Mouse (Mus musculus): ENCODE data around the gene Zfp433. TPM values are rescaled to one million over a fixed set of nuclear protein-coding genes. Genes with fewer than 3 reads are reported as not detected.

Gene Zfp433
- 7.8 TPM for total RNA-seq (2023)

GRCm38 (mm10) chr10:81704531-81705301, at the start of gene Zfp433:
Gene Zfp433, plus strand, starts transcription at chr10:81704825.

GRCm38 (mm10) chr10:81770506-81771403, 66.1 kb downstream of the Zfp433 start, which contains the start of gene Gm3055:
Gene Gm3055, minus strand, starts transcription at chr10:81771161.

Other genes with a start within 250 kb of the Zfp433 start
- gene Nfic, start 249.2 kb upstream of the Zfp433 start, total RNA-seq (2023) = 20.3 TPM
- gene Celf5, start 222.1 kb upstream of the Zfp433 start, total RNA-seq (2023) = 1.2 TPM
- 199 TPM for gene Ncln, start 208.4 kb upstream of the Zfp433 start, total RNA-seq (2023)
- 139 TPM for gene S1pr4, start 204.7 kb upstream of the Zfp433 start, total RNA-seq (2023)
- gene Gna15, start 180.6 kb upstream of the Zfp433 start, total RNA-seq (2023) = 3.3 TPM
- gene Gna11, start 159.6 kb upstream of the Zfp433 start, total RNA-seq (2023) = 17.5 TPM
- gene Aes, start 145.3 kb upstream of the Zfp433 start, total RNA-seq (2023) = 616 TPM
- gene Tle2, start 130.3 kb upstream of the Zfp433 start, total RNA-seq (2023) = 6.3 TPM
- gene Tle6, start 103.8 kb upstream of the Zfp433 start, total RNA-seq (2023) = not detected
- gene BC025920, start 98.6 kb upstream of the Zfp433 start, total RNA-seq (2023) = 3.2 TPM
- gene Sirt6, start 77.0 kb upstream of the Zfp433 start, total RNA-seq (2023) = 23.7 TPM
- 5.9 TPM for gene Ankrd24, start 76.3 kb upstream of the Zfp433 start, total RNA-seq (2023)
- 2.1 TPM for gene Gm10778, start 55.8 kb upstream of the Zfp433 start, total RNA-seq (2023)
- gene Gm3055, start 66.3 kb downstream of the Zfp433 start, total RNA-seq (2023) = 4.9 TPM
- gene Gm4767, start 107.4 kb downstream of the Zfp433 start, total RNA-seq (2023) = 3.0 TPM
- 3.8 TPM for gene Gm32687, start 159.1 kb downstream of the Zfp433 start, total RNA-seq (2023)
- gene Zfp781, start 225.7 kb downstream of the Zfp433 start, total RNA-seq (2023) = 0.38 TPM

Measured in CD4-positive naive resting alpha-beta T cell, adult 57 days (primary cell).